Comparison of ENCODE assay signal across 10 mouse cellular contexts in the genomic region with DNA sequence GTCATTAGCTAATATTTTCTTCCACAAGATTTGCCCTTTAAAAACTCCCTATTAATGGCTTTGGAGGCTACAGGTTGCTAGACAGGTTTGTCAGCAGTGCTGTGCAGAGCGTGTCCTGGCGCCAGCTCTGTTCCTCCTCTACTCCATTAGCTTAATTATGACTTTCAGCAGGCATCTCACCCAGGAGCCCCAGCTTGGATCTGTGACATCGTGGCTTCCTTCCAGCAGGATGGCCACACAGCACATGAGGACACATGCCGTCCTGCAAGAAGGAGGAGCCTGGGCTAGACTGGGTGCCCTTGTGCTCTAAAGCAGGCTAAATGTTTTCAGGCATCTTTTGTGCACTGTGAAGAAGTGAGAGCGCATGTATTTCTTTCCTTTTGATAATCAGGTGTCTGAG. TPM values are rescaled to one million over a fixed set of nuclear protein-coding genes. Genes with fewer than 3 reads are reported as not detected.
A peak's percentile ranks its signal among the peaks of the same experiment; 100 is the strongest.
DNase-seq lines count a peak whose midpoint lies in the region; ATAC-seq lines count a peak whose summit lies in the region.
"Had no signal": no experiment of that assay in that cellular context is flagged by ENCODE, and none has a peak within 500 bp of the region (broad histone marks: within the 10 kb centered on the region; RNA-seq: fewer than 3 reads in every experiment).

No protein-coding gene starts in this region.

- H3K27me3 ChIP-seq in heart, embryonic 10.5 days (ENCODE audit: insufficient read depth, poor library complexity, severe bottlenecking), result no peaks in the 10 kb centered on the region
- H3K27me3 ChIP-seq in lung, embryonic 15.5 days, result no peaks in the 10 kb centered on the region

- no peak overlapping the region for H3K27ac ChIP-seq in heart, embryonic 10.5 days
- peak overlapping the region; percentile 65 for H3K27ac ChIP-seq in lung, embryonic 15.5 days

- ATAC-seq in lung, embryonic 15.5 days (ENCODE audit: borderline replicate concordance, extremely low read depth, low FRiP score, low TSS enrichment), result peak; percentile 55; the same call in 1 of the 2 replicates
- no peak for ATAC-seq in inflammation-experienced regulatory T-cells, adult 6 months

- H3K36me3 ChIP-seq in heart, embryonic 10.5 days, result no peaks in the 10 kb centered on the region
- no peaks in the 10 kb centered on the region for H3K36me3 ChIP-seq in lung, embryonic 15.5 days
- H3K36me3 ChIP-seq: G1E had no signal

- no peak overlapping the region for H3K4me2 ChIP-seq in lung, embryonic 15.5 days

- H3K9me3 ChIP-seq in heart, embryonic 10.5 days, result no peaks in the 10 kb centered on the region
- no peaks in the 10 kb centered on the region for H3K9me3 ChIP-seq in lung, embryonic 15.5 days

- no peak overlapping the region for H3K4me3 ChIP-seq in heart, embryonic 10.5 days
- H3K4me3 ChIP-seq in lung, embryonic 15.5 days, result no peak overlapping the region

- 61% methylated on average over 5 of the region's 5 CpGs for WGBS in heart, embryonic 10.5 days
- WGBS in lung, embryonic 15.5 days, result 52% methylated on average over 5 of the region's 5 CpGs

- peak; percentile 73 to 74 for DNase-seq in heart, adult 18-20 months
- no peak for DNase-seq in heart, embryonic 10.5 days (ENCODE audit: low spot score)
- peak; percentile 12 for DNase-seq in brain, adult 2 months (ENCODE audit: low read depth, low spot score)
- peak; percentile 91 for DNase-seq in gonadal fat pad, adult 2 months (ENCODE audit: low read depth)
- no peak for DNase-seq in embryo, embryonic 9.5 days (ENCODE audit: extremely low spot score)
- DNase-seq in embryo, embryonic 11 days, result no peak

- no peak overlapping the region for H3K9ac ChIP-seq in lung, embryonic 15.5 days

- H3K4me1 ChIP-seq in heart, embryonic 10.5 days, result no peaks in the 10 kb centered on the region
- H3K4me1 ChIP-seq in lung, embryonic 15.5 days, result peaks cover 4% of the 10 kb centered on the region

RNA-seq across cellular contexts. Expression of a gene that starts 58.1 kb away (rescaled TPM):
- total RNA-seq in heart, adult 18-20 months (2021), result 100 to 1,000 TPM; 327 to 346 TPM
- polyA plus RNA-seq in heart, embryonic 10.5 days (2016; fragmentation: Nextera tagmentation; extraction: Ambion mirVana), result 79.4 and 133 TPM in 2 replicates
- polyA plus RNA-seq in gonadal fat pad, adult 2 months (2012; rRNA removed), result 9.7 and 14.1 TPM in 2 replicates
- 28.8 and 36.2 TPM in 2 replicates for polyA plus RNA-seq in lung, embryonic 15.5 days (2015; fragmentation: Nextera tagmentation; extraction: Ambion mirVana)
- under 1 TPM in 1 of 3 experiments, not detected in 2; 0.24 TPM for polyA plus RNA-seq in inflammation-experienced regulatory T-cells, adult 6 months (2017; shearing (Covaris generic))
- polyA plus RNA-seq: G1E had no signal

RNA-seq across cellular contexts. Expression of a gene that starts 58.3 kb away (rescaled TPM):
- 1 to 10 TPM in 1 of 2 experiments, not detected in 1; 1.0 TPM for total RNA-seq in heart, adult 18-20 months (2021)
- 1.6 and 2.2 TPM in 2 replicates for polyA plus RNA-seq in heart, embryonic 10.5 days (2016; fragmentation: Nextera tagmentation; extraction: Ambion mirVana)
- 1.3 and 1.9 TPM in 2 replicates for polyA plus RNA-seq in gonadal fat pad, adult 2 months (2012; rRNA removed)
- 1.5 and 2.6 TPM in 2 replicates for polyA plus RNA-seq in lung, embryonic 15.5 days (2015; fragmentation: Nextera tagmentation; extraction: Ambion mirVana)
- polyA plus RNA-seq in inflammation-experienced regulatory T-cells, adult 6 months (2017; shearing (Covaris generic)), result not detected
- total RNA-seq: G1E; monocyte, adult 5-6 weeks had no signal
- polyA plus RNA-seq: G1E had no signal

Comparison
In these comparisons a context has a peak if more than half of its experiments do, and no peak if none do; other contexts are left out.
1. DNase-seq: peak in heart, adult 18-20 months (2 of 2), brain, adult 2 months (single experiment) and gonadal fat pad, adult 2 months (single experiment); none in heart, embryonic 10.5 days (single experiment), embryo, embryonic 9.5 days (single experiment) and embryo, embryonic 11 days (single experiment).